Mouse (Mus musculus) heart, embryonic 15.5 days (tissue): Measurements from ENCODE around the gene Pax5. TPM values are rescaled to one million over a fixed set of nuclear protein-coding genes. Genes with fewer than 3 reads are reported as not detected.

ENCODE experiments used
- ATAC-seq: fragments of 200-750 bp; cut with Nextera tagmentation; replicated peaks from 2 replicates; pipeline ENCODE4 v1.8.0; 2017; ENCODE audit warnings: low read depth, moderate TSS enrichment; ENCODE audit not compliant: insufficient number of reproducible peaks, insufficient read depth, low FRiP score
- H3K27ac ChIP-seq: fragments of 300-500 bp; sonication (generic); 2 replicates; pipeline ENCODE4 v1.5.1; 2015; ENCODE audit warnings: mild to moderate bottlenecking, inconsistent platforms
- H3K27me3 ChIP-seq: fragments of 300-500 bp; sonication (generic); 2 replicates; pipeline ENCODE4 v1.6.1; 2015; ENCODE audit warnings: inconsistent platforms
- H3K36me3 ChIP-seq: fragments of 300-500 bp; sonication (generic); 2 replicates; pipeline ENCODE4 v1.6.1; 2015; ENCODE audit warnings: mild to moderate bottlenecking, inconsistent platforms
- H3K4me1 ChIP-seq: fragments of 300-500 bp; sonication (generic); replicated peaks from 2 replicates; pipeline ENCODE4 v1.6.1; 2015; ENCODE audit warnings: inconsistent platforms
- H3K4me2 ChIP-seq: fragments of 300-500 bp; sonication (generic); 2 replicates; pipeline ENCODE4 v1.6.1; 2015; ENCODE audit warnings: inconsistent platforms, mild to moderate bottlenecking, moderate library complexity
- H3K4me3 ChIP-seq: fragments of 300-500 bp; sonication (generic); 2 replicates; pipeline ENCODE4 v1.5.1; 2015; ENCODE audit warnings: mild to moderate bottlenecking, inconsistent platforms
- H3K9ac ChIP-seq: fragments of 300-500 bp; sonication (generic); 2 replicates; pipeline ENCODE4 v1.6.1; 2015; ENCODE audit warnings: mild to moderate bottlenecking, inconsistent platforms
- H3K9me3 ChIP-seq: fragments of 300-500 bp; sonication (generic); replicated peaks from 2 replicates; pipeline ENCODE4 v1.6.1; 2016; ENCODE audit warnings: inconsistent platforms
- WGBS: fragments of 180-500 bp; shearing (Covaris S2); methylation state at CpG from one replicate; pipeline ENCODE4 v1.1.7; 2015; ENCODE audit warnings: mixed read lengths; 5-methylcytosine and 5-hydroxymethylcytosine counted together
- polyA plus RNA-seq: library from polyadenylated mRNA; unstranded; fragments of >200 nt; fragmentation: Nextera tagmentation; extraction: Ambion mirVana; gene quantifications from 2 replicates; pipeline ENCODE4 v1.2.1, GENCODE M21; 2015

Pax5 gene
- polyA plus RNA-seq, 1 experiment from 2014 or later, result not detected

DNA sequence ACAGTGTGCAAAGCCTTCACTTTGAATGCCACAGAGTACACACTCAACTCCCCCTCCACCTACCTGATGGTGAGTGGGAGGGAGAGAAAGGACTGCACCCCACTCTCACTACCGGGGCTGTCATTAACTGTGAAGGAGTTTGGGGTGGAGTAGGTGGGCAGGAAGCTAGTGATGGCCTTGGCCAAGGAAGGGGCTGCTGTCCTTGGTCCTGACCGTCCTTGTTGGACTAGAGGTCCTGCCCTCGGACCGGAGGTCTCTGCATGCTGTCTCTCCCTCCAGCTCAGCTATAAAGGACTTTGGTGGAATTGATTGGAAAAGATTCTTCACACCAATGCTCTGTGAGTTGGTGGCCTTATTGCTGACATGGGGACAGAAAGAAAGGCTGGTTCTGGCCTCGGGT is 131.7 kb downstream of the Pax5 start:
- Histone ChIP-seq H3K27me3 (peaks cover 15% of the 10 kb centered on the region; the same call in 1 of the 2 replicates), H3K4me3 (no peak overlapping the region), H3K9ac (no peak overlapping the region), H3K4me2 (no peak overlapping the region), H3K36me3 (no peaks in the 10 kb centered on the region), H3K9me3 (no peaks in the 10 kb centered on the region), H3K27ac (no peak overlapping the region), H3K4me1 (no peaks in the 10 kb centered on the region)
- no peak for ATAC-seq
- 48% methylated on average over 5 of the region's 5 CpGs for WGBS

- Histone ChIP-seq H3K27me3 (peaks cover 15% of the 10 kb centered on the region; the same call in 1 of the 2 replicates), H3K4me1 (no peaks in the 10 kb centered on the region), H3K9ac (no peak overlapping the region), H3K27ac (no peak overlapping the region), H3K9me3 (no peaks in the 10 kb centered on the region), H3K4me2 (no peak overlapping the region), H3K4me3 (no peak overlapping the region), H3K36me3 (no peaks in the 10 kb centered on the region)
- no peak for ATAC-seq
- WGBS, result 39% methylated on average over 5 of the region's 5 CpGs
Observed at GRCm38 (mm10) chr4:44577293-44577692, 133.0 kb downstream of the Pax5 start.

DNA sequence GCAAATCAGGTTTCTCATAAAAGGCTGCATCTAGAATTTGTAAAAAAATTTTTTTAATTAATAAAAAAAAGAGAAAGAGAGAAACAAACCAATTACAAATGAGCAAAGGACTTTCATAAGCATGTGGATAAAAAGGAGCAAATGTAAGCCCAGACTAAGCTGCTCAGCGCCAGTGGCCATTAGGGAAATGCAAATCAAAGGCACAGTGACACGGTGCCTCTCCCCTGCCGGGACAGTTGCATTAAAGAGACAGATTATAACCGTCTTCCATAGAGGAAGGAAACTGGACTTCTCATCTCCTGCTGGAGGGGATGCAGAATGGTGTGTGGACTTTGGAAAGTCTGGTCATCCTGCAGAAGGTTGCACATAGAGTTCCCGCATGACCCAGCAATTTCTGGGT is 133.5 kb downstream of the Pax5 start:
- H3K27me3 ChIP-seq, result peaks cover 15% of the 10 kb centered on the region; the same call in 1 of the 2 replicates
- no peak overlapping the region for H3K27ac ChIP-seq
- ATAC-seq, result no peak
- H3K9ac ChIP-seq, result no peak overlapping the region
- no peak overlapping the region for H3K4me3 ChIP-seq
- H3K4me1 ChIP-seq, result no peaks in the 10 kb centered on the region
- no peaks in the 10 kb centered on the region for H3K36me3 ChIP-seq
- 44% methylated on average over 5 of the region's 5 CpGs for WGBS
- no peak overlapping the region for H3K4me2 ChIP-seq
- no peaks in the 10 kb centered on the region for H3K9me3 ChIP-seq

GRCm38 (mm10) chr4:44573017-44573416 is 137.3 kb downstream of the Pax5 start:
- Histone ChIP-seq H3K27me3 (peaks cover 15% of the 10 kb centered on the region; the same call in 1 of the 2 replicates), H3K9ac (no peak overlapping the region), H3K36me3 (no peaks in the 10 kb centered on the region), H3K27ac (no peak overlapping the region), H3K4me1 (no peaks in the 10 kb centered on the region), H3K9me3 (no peaks in the 10 kb centered on the region), H3K4me2 (no peak overlapping the region), H3K4me3 (no peak overlapping the region)
- no peak for ATAC-seq
- WGBS, result 81% methylated on average over 5 of the region's 5 CpGs

DNA sequence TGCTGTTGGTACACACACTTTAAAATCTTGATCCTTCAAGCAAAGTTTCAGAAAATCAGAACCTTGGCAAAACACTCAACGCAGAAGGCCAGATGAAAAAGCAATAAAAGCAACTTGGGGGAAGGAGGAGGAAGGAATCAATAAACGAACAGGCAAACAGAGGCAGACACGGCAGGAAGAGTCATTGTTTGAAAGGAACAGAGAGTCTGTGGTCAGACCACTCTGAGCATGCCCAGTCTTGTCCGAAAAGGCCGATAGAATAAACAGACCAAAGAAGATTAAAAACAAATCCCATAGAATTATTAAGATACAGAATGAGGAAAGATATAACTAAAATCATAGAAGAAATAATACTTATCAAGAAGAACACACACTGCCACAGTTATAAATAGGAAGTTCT is 137.9 kb downstream of the Pax5 start:
- H3K4me1 ChIP-seq, result no peaks in the 10 kb centered on the region
- H3K27ac ChIP-seq, result no peak overlapping the region
- no peak overlapping the region for H3K4me3 ChIP-seq
- H3K9me3 ChIP-seq, result no peaks in the 10 kb centered on the region
- no peaks in the 10 kb centered on the region for H3K36me3 ChIP-seq
- H3K9ac ChIP-seq, result no peak overlapping the region
- peaks cover 15% of the 10 kb centered on the region; the same call in 1 of the 2 replicates for H3K27me3 ChIP-seq
- no peak for ATAC-seq
- 61% methylated on average over 5 of the region's 5 CpGs for WGBS
- no peak overlapping the region for H3K4me2 ChIP-seq

DNA sequence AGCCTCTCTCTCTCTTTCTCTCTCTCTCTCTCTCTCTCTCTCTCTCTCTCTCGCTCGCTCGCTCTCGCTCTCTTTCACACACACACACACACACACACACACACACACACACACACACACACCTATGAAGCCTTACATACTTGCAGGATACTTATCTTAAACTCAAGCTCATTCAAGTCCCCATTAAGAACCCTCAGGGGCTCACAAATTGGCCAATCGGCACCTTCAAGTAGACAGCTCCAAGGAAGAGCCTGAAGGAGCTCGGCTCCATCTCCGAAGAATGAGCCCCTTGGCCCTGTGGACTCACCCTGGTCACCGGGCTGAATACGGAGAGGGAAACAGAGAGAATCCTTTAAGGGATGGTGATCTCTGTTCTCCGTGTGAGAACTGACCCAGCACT is 141.1 kb downstream of the Pax5 start:
- H3K4me1 ChIP-seq, result no peaks in the 10 kb centered on the region
- H3K9me3 ChIP-seq, result no peaks in the 10 kb centered on the region
- H3K9ac ChIP-seq, result no peak overlapping the region
- no peaks in the 10 kb centered on the region for H3K36me3 ChIP-seq
- H3K27me3 ChIP-seq, result peaks cover 23% of the 10 kb centered on the region
- no peak for ATAC-seq
- WGBS, result 71% methylated on average over 10 of the region's 10 CpGs
- H3K27ac ChIP-seq, result no peak overlapping the region
- H3K4me2 ChIP-seq, result no peak overlapping the region
- no peak overlapping the region for H3K4me3 ChIP-seq

- ATAC-seq, result no peak
- H3K9ac ChIP-seq, result no peak overlapping the region
- no peak overlapping the region for H3K4me3 ChIP-seq
- H3K27ac ChIP-seq, result no peak overlapping the region
- H3K36me3 ChIP-seq, result no peaks in the 10 kb centered on the region
- H3K27me3 ChIP-seq, result peaks cover 27% of the 10 kb centered on the region
- H3K4me2 ChIP-seq, result no peak overlapping the region
- no peaks in the 10 kb centered on the region for H3K4me1 ChIP-seq
- H3K9me3 ChIP-seq, result no peaks in the 10 kb centered on the region
- WGBS, result 72% methylated on average over 10 of the region's 10 CpGs
Observed at GRCm38 (mm10) chr4:44568666-44569065, 141.6 kb downstream of the Pax5 start.

DNA sequence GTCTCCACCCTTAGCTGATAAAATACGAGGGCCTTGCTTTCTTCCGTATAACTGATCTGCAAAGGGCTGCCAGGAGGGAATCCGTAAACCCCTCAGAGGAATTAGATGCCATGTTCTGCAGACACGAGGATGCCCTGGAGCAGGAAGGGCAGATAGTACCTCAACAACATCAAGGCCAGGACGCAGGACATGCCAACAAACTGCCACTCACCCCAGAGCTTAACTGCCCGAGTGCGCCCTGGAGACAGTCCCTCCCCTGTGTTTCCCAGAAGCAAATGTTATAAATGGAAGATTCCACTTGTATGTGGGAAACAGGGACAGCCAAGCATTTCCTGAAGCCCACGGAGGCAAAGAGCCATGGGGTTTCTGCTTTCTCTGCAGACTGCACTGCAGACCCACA is 143.9 kb downstream of the Pax5 start:
- Histone ChIP-seq H3K4me2 (no peak overlapping the region), H3K4me3 (no peak overlapping the region), H3K4me1 (no peaks in the 10 kb centered on the region), H3K9ac (no peak overlapping the region), H3K27me3 (peaks cover 46% of the 10 kb centered on the region), H3K36me3 (no peaks in the 10 kb centered on the region), H3K9me3 (no peaks in the 10 kb centered on the region), H3K27ac (no peak overlapping the region)
- ATAC-seq, result no peak
- 60% methylated on average over 8 of the region's 8 CpGs for WGBS

DNA sequence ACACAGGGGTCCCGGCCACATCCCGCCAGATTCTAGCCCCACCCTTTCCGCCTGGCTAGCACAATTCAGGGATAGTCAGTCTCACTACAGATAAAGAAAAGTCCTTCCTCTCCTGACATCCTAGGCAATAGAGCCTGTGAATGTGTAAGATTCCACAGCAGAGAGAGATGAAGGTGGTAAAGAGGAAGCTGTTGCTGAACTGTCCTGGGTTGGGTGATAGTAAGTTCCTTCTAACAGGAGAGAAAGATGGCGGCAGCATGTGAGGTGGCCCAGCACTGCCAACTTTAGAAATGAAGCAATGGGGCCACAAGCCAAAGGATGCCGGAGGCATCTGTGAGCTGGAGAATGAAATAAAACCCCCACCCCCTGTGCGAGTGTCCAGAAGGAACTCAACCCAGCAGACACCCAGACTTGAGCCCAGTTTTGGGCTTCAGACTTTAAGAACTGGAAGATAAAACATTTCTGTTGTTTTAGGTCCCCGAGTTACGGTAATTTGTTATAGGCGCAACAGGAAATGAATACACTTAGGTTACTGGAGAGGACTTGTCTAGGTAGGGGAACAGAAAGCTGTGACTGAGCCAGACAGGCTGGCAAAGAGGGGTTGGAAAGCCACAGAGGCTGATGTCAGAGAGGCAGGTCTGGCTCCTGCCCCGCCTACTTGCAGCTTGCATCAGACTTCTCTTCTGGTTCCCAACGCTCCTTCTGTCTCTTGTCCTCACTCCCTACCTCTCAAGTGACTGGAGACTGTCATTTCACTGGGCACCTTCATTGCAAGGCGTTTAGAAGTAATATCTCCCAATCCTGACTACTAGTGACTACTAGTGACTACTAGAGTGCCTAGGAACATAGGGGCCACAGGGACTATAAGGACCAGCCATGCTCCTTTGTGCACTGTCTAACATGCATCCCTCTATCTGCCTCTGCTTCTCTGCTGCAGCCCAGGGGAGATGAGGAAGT is 144.9 kb downstream of the Pax5 start:
- Histone ChIP-seq H3K27me3 (peaks cover 54% of the 10 kb centered on the region), H3K4me2 (no peak overlapping the region), H3K4me3 (no peak overlapping the region), H3K36me3 (no peaks in the 10 kb centered on the region), H3K27ac (no peak overlapping the region), H3K9me3 (no peaks in the 10 kb centered on the region), H3K9ac (no peak overlapping the region), H3K4me1 (no peaks in the 10 kb centered on the region)
- 71% methylated on average over 12 of the region's 12 CpGs for WGBS
- ATAC-seq, result no peak

- H3K27ac ChIP-seq, result no peak overlapping the region
- whole genome bisulfite sequencing, result 7% methylated on average over 10 of the region's 10 CpGs
Observed at GRCm38 (mm10) chr4:44564602-44565001, 145.7 kb downstream of the Pax5 start.

DNA sequence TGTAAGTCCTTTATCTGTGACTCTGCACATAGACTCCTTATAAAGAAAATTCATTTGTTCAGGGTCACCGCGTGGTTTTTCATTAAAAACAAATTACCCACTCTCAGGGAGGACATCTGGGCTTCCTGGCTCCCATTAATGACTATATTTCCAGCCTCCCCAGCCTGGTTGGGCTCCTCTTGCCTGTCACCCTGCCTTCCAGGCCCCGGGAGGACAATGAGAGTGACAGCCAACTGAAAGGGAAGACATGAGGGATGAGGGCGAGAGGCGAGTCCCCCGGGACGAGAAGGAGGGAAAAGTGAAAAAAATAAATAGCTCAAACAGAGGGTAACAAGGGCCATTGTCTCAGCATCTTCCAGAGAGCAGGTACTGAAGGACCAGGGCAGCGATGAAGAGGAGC is 149.3 kb downstream of the Pax5 start:
- Histone ChIP-seq H3K4me2 (no peak overlapping the region), H3K4me1 (peaks cover 11% of the 10 kb centered on the region), H3K4me3 (no peak overlapping the region), H3K27me3 (peaks cover 65% of the 10 kb centered on the region), H3K27ac (no peak overlapping the region), H3K9ac (no peak overlapping the region), H3K36me3 (no peaks in the 10 kb centered on the region), H3K9me3 (no peaks in the 10 kb centered on the region)
- ATAC-seq, result no peak
- WGBS, result 63% methylated on average over 8 of the region's 8 CpGs

More at GRCm38 (mm10) chr4:44564602-44565001, 145.7 kb downstream of the Pax5 start:
- ATAC-seq, result no peak
- Histone ChIP-seq H3K9me3 (no peaks in the 10 kb centered on the region), H3K4me2 (no peak overlapping the region), H3K9ac (no peak overlapping the region), H3K36me3 (no peaks in the 10 kb centered on the region), H3K4me1 (no peaks in the 10 kb centered on the region), H3K4me3 (no peak overlapping the region), H3K27me3 (peaks cover 54% of the 10 kb centered on the region)

DNA sequence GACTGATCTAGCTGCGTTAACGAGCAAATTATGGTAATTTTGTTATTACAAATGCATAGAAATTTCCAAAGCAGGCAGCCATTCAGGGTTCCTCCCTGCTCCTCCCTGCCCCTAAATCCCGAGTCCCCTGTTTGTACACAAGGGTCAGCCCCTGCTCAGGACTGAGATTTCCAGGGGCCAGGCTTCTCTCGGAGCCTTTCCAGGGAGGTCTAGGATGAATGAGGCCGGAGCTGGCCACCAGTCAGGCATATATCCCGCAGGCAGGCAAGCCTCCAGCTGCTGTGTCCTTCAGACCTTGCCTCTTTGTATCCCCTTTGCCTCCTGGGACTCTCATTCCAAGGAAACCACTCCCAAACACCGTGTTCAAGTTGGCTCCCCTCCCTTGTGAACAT is 151.7 kb downstream of the Pax5 start:
- ATAC-seq, result no peak
- Histone ChIP-seq H3K9ac (no peak overlapping the region), H3K36me3 (no peaks in the 10 kb centered on the region), H3K27ac (no peak overlapping the region), H3K4me3 (peak overlapping the region; percentile 50), H3K4me2 (peak overlapping the region; percentile 90), H3K9me3 (no peaks in the 10 kb centered on the region), H3K4me1 (peaks cover 11% of the 10 kb centered on the region), H3K27me3 (peaks cover 44% of the 10 kb centered on the region)
- WGBS, result 10% methylated on average over 7 of the region's 7 CpGs
